Mouse (Mus musculus) heart, adult 8-10 months (tissue): Measurements from ENCODE around the gene Arhgap22. TPM values are rescaled to one million over a fixed set of nuclear protein-coding genes. Genes with fewer than 3 reads are reported as not detected.
A peak's percentile ranks its signal among the peaks of the same experiment; 100 is the strongest.

Experiments used
- DNase-seq: peaks from one replicate; pipeline ENCODE4 v3.0.0; 2022; ENCODE audit warnings: low spot score
- total RNA-seq, 4 experiments: library from RNA; stranded (reverse); gene quantifications; 2 replicates each; pipeline ENCODE4 v1.2.4; 2022

Arhgap22 gene
- total RNA-seq, 4 experiments from 2014 or later, result 0.65 to 2.4 (median 1.2) TPM

DNA sequence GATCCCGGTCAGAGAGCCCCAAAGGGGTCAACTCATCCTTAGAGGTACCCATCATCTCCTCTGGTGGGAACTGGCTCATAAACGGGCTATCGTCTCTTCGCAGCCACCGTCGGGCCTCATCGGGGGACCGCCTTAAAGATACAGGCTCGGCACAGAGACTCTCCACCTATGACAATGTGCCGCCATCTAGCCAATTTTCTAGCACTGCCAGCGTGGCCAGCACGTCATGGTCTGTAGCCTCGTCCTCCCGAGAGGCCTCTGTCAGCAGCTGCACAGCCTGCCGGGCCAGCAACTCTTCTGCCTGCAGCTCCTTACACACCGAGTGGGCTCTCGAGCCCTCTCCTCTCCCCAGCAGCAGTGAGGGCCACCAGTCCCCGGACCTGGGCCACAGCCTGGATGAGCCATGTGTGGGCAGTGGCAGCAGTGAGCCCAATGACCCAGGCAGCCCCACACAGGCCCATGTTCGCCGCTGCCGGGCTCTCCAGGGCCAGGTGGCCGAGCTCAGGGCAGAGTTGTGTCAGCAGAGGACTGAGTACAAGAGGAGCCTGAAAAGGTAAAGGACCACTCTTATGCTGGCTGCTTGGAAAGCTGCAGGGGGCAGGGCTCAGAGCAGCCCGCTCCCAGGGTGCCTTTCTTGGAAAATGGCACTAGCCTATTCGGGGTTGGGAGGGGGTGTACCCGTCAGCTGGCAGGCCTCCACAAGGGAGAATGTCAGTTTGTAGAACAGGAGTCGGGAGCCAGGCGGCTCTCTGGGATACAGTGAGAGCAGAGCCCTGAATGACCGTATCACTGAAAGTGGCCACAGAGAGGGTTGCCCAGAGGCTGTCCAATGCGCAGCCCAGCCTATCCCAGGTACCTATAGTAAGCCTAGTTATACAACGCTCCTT, 153.3 kb downstream of the Arhgap22 start:
- no peak for DNase-seq

DNA sequence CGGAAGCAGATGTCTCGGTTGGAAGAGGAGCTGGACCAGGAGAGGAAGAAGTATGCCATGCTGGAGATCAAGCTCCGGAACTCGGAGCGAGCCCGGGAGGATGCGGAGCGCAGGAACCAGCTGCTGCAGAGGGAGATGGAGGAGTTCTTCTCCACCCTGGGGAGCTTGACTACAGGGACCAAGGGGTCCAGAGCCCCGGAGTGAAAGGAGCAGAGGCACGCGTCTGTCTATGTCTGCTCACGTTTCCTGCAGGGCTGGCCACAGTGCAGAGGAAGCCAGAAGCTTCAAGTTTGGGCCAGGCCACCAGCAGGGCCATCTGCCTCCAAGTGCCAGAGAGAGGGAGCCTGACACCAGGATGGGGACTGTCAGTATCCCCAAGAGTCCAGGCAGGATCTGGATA, 155.5 kb downstream of the Arhgap22 start:
- DNase-seq, result no peak

DNA sequence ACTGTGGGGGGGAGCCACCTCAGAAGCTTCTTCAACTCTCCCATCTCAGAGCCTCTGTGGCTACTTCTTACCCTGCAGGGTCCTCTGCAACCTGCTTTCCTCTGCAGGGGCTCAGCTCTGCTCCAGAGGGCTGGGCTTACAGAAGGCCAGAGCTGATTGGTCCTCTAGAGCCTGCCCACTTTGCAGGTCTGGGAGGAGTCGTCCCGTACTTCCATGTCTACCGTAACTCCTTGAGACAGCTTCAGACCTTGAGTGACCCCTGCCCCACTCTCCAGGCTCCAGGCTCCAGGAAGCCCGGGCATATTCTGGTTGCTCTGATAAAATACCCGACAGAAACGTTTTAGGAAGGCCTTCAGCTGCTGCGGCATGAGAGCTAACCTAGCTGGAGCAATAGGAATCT, 156.2 kb downstream of the Arhgap22 start:
- no peak for DNase-seq

DNA sequence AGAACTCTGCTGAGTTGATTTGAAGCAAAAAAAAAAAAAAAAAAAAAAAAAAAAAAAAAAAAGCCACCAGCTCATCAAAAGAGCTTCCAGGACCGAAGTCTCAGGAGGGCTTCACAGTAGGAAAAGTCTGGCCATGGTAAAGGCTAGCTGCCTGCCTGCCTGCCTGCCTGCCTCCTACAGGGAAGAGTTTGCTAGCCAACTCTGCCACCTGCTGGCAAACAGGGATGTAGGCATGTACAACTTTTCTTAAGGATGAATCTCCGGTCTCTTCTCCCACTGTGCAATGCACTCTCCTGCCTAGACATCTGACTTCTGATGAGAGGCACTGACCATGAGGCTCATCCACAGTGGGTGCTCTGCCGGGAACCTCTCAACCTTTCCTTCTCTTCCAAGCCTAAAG, 157.4 kb downstream of the Arhgap22 start:
- DNase-seq, result peak; percentile 51

DNA sequence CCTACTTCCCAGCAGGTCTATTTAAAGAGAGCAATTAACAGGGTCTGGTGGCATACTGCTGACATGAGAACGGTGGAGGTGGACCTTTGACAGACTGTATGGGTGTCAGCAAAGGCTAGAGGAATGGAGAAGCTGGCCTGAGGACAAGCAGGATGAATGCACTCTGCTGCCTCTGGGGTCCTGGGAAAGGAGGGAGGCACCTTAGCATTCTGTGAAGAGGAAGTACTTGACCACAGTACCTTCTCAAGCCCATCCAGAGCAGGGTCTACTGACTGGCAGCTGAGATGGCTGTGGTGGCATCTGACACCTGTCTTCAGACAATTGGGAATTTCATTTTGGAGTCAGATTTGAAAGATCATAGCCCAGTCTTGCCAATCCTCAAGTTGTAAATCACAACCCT, 159.4 kb downstream of the Arhgap22 start:
- no peak for DNase-seq

DNA sequence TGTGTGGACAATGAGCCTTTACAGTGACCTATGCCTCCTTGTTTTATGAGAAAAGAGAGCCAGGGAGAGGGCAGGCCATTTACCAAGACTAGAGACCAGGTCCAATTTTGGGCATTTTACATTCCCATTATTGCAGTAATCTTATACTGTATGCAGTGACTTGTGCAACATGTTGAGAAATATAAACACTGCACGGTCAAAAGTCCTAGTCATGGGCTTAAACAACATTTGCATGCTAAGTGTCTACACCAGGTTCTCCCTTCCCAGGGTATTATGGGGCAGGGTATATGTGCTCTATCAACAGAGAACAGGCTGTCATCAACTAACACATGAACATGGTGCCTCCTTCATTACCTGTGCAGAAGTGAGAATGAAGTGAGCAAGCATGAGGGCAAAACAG, 160.3 kb downstream of the Arhgap22 start:
- no peak for DNase-seq

DNA sequence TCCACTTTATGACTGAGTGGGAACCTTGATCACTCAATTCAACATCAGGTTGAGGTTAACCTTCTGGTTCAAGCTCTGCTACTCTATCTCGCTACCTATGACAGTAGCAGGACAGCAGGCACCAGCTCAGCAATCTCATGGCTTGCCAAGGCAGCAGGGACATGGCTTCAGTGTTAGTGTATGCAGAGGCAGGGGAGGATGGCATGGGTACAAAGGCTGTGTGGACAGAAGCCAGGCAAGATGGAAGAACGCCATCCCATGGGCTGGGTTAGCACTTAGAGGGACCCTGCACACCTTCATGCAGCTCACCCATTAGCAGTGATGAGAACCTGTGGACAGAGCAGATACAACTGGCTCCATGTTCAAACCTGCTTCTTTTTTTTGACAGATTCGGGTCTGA, 163.4 kb downstream of the Arhgap22 start:
- DNase-seq, result no peak

DNA sequence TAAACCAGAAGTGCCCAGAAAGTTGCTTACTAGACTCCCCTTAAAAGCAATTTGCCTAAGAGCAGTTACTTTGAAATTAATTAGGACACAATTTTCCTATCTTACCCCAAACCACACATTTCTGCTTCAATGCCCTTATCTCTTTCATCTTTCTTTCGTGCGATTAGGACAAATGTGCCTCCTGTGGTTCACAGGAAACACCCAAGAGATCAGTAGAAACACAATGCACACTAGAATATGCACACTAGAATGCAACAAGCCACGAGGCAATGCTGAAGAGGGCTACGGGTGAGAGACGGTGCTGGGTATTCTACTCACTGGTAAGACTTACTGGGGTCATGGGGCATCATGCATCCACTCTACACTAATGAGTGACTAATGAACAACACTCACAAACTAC, 164.9 kb downstream of the Arhgap22 start:
- no peak for DNase-seq

DNA sequence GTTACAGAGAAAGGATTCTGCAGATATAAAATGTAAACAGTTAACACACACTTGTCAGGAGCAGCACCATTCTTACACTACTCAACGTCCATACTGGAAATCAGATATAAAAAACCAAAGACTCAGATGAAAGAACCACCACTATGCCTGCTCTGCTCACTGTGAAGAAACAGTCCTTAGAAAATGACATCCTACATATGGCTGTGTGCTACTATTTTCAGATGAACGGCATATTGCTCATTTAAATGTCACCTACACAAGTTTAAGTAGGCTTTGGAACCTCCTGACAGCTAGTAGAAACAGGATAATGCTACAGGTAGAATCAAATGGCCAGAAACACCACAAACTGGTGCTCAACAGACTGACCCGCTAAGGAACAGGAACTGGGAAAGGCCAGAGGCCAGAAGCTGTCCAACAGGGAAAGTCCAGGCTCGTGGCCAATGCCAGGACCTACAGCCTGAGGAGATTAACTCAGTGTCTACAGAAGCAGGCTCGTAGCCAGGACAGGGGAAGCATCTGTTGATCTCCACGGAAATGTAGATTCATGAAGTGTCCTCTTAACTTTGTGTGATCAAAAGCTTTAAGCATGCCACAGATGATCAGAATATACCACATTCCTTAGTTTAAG, 167.1 kb downstream of the Arhgap22 start:
- DNase-seq, result no peak

DNA sequence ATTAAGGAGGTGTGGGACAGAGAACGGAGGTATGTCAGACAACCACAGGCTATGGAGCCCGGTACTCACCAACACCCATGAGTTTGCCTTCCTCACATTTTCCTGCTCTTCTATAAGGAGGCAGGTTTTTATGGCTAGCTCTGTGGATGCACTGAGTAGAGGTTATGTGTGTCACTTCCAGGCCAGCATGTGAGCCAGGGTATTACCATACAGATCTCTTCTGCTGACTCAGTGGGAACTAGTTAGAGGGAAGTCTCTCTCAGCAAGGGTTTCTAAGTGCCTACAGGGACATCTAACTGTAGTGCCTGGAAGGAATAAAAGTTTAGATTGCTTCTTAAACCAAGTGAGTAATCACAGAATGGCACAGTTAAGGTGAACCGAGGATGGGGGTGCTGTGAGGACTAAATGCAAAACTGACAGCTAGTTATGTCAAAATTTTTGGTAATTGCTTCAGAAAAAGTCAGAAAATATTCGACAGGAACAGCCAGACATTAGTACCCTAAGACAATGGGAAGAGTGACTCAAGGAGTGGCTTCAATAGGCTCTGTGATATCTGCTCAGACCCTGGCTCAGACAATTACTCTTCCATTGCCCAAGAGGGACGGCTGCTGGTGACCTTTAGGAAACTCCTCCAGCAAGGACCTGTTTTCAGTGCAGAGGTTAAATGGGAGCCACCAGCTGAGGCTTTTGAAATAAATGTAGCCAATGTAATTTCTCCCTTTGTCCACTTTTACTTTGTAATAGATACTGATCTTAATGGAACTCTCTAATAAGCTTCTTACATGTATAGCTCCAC, 184.4 kb downstream of the Arhgap22 start:
- no peak for DNase-seq

DNA sequence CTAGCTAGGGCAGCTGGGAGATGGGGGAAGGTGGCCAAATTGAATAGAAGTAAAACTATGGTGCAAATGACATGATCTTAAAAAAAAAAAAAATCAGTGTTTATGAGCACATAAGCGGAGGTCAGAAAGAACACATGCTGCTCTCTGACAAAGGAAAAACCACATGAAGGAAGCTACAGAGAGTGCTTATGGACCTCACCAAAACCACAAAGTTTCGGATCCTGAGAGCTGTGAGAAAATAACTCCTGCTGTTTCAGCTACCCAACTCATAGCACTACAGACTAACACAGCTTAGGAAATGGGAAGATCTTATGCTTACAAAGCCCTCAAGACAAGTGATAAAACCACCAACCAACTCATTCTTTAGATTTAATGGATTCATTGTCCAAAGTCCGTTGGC, 186.2 kb downstream of the Arhgap22 start:
- DNase-seq, result no peak

DNA sequence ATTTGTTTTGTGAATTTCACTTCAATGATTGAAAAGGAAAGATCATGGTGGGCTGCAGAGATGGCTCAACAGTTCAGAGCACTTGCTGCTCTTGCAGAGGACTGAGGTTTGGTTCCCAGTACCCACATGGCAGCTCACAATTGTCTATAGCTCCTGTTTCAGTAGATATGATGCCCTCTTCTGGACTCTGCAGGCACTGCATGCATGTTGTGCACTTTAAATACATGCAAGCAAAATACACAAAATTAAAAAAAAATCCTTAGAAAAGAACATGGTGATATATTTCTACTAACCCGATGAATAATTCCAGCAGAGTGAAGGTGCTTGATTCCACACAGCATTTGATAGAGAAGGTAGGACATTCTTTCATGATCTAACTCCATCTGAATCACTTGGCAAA, 188.5 kb downstream of the Arhgap22 start:
- no peak for DNase-seq

DNA sequence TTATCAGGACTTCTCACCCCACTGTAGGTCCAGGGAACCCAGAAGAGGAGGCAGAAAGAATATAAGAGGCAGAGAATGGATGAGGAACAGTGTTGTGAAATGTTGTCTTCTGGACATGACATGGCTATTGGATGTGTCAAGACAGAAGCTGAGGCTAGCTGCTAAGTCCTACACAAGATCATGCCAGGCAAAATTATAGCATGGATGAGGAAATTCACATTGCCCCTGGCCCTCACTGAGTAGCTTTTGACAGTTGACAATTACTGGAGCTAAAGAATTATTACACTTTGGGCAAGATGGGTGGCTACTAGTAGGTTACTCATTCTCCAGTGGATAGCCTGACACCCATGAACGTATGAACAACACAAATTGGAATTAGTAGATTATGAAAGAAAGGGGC, 201.9 kb downstream of the Arhgap22 start:
- no peak for DNase-seq

DNA sequence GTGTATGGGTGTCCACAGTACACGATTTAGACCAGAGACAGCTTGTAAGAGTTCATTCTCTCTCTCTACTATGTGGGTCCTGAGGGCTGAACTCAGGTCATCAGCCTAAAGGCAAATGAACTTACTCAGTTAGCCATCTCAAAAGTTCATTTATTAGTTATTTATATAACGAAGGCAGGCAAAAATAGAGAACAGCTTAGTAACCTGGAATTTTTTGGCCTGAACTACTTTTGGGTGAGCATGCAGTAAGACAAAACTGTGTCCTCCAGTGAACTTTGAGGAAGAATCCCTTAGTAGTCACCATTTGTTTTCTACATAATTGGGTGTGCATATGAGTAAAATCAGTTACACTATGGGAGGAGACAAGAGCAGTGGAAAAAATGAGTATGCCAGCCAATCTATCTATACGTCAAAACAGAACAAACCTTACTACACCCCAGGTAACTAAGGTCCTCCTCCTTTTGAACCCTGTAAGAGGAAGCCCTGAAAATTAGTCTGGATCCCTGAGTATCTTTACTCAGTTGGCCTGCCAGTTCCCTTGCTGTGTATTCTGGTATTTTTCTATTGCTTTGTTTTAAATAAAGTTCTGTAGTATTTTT, 204.6 kb downstream of the Arhgap22 start:
- no peak for DNase-seq

Other genes with a start within 250 kb of the Arhgap22 start
- gene Lrrc18, start 222.6 kb upstream of the Arhgap22 start, total RNA-seq, result under 1 TPM; 0.16 to 0.32 (median 0.21) TPM
- 1 to 10 TPM; 1.6 to 4.5 (median 2.3) TPM for gene Wdfy4, start 28.5 kb upstream of the Arhgap22 start, total RNA-seq
- 10 to 100 TPM; 21.7 to 27.6 (median 23.0) TPM for gene Mapk8, start 233.1 kb downstream of the Arhgap22 start, total RNA-seq